Mouse (Mus musculus) gastrocnemius, adult 18-20 months (tissue): ENCODE measurements around the gene Hist1h2bg. TPM values are rescaled to one million over a fixed set of nuclear protein-coding genes. Genes with fewer than 3 reads are reported as not detected.

Experiments used
- DNase-seq: peaks from one replicate; pipeline ENCODE4 v3.0.0; 2021; ENCODE audit warnings: low spot score
- microRNA-seq: library from miRNA; unstranded; fragments of <30 nt; microRNA quantifications from one replicate; pipeline ENCODE4 v1.2.0, GENCODE M21; 2021
- total RNA-seq, 2 experiments: library from RNA; stranded (reverse); gene quantifications; 2 replicates each; pipeline ENCODE4 v1.2.3; 2021

Hist1h2bg gene
- total RNA-seq, 2 experiments from 2014 or later = 2.2 to 3.7 TPM

GRCm38 (mm10) chr13:23611638-23612037 is 40.4 kb downstream of the Hist1h2bg start:
- no peak for DNase-seq

GRCm38 (mm10) chr13:23620056-23620732 is 49.0 kb downstream of the Hist1h2bg start:
- DNase-seq = no peak

- DNase-seq = peak; percentile 62
Observed at GRCm38 (mm10) chr13:23620733-23621531, 49.7 kb downstream of the Hist1h2bg start, which contains the start of gene Hist1h2be. Gene Hist1h2be (minus strand): TSS chr13:23621124.

Small RNA genes within 50 kb of the gene (microRNA-seq; reads per million reads assigned to microRNA genes)
- gene Gm44297 (not detected), gene Gm44359 (not detected), gene Gm44394 (not detected)

Other genes with a start within 250 kb of the Hist1h2bg start
- 10 to 100 TPM in 1 of 2 experiments, 1 to 10 TPM in 1; 9.9 to 11.7 TPM for gene Zfp322a, start 202.2 kb upstream of the Hist1h2bg start, total RNA-seq
- gene Abt1, start 147.5 kb upstream of the Hist1h2bg start, total RNA-seq = 1 to 10 TPM; 3.8 to 4.2 TPM
- not detected for gene Btn1a1, start 105.5 kb upstream of the Hist1h2bg start, total RNA-seq
- not detected for gene Btn2a2, start 82.5 kb upstream of the Hist1h2bg start, total RNA-seq
- gene Hist1h4h, start 40.3 kb upstream of the Hist1h2bg start, total RNA-seq = 100 to 1,000 TPM; 149 to 163 TPM
- 1 to 10 TPM in 1 of 2 experiments, under 1 TPM in 1; 0.73 to 1.9 TPM for gene Hist1h2af, start 37.5 kb upstream of the Hist1h2bg start, total RNA-seq
- under 1 TPM; 0.55 to 0.57 TPM for gene Hist1h3g, start 36.0 kb upstream of the Hist1h2bg start, total RNA-seq
- gene Hist1h2bh, start 28.0 kb upstream of the Hist1h2bg start, total RNA-seq = 1 to 10 TPM; 1.0 to 1.1 TPM
- 1 to 10 TPM; 3.0 to 4.8 TPM for gene Hist1h3f, start 27.3 kb upstream of the Hist1h2bg start, total RNA-seq
- 10 to 100 TPM in 1 of 2 experiments, 1 to 10 TPM in 1; 8.3 to 12.3 TPM for gene Hist1h4f, start 19.7 kb upstream of the Hist1h2bg start, total RNA-seq
- under 1 TPM; 0.83 to 0.89 TPM for gene Hist1h1d, start 18.1 kb upstream of the Hist1h2bg start, total RNA-seq
- 10 to 100 TPM; 11.6 to 12.3 TPM for gene Hist1h3e, start 9.0 kb upstream of the Hist1h2bg start, total RNA-seq
- gene Hist1h2ae, start 176 bp upstream of the Hist1h2bg start, total RNA-seq = under 1 TPM; 0.41 to 0.85 TPM
- 1 to 10 TPM; 1.3 to 5.3 TPM for gene Hist1h2bf, start 2.8 kb downstream of the Hist1h2bg start, total RNA-seq
- 1 to 10 TPM in 1 of 2 experiments, under 1 TPM in 1; 0.80 to 1.7 TPM for gene Hist1h2ad, start 3.0 kb downstream of the Hist1h2bg start, total RNA-seq
- gene Hist1h3d, start 4.4 kb downstream of the Hist1h2bg start, total RNA-seq = 1 to 10 TPM; 3.2 to 3.7 TPM
- 10 to 100 TPM; 33.6 to 46.4 TPM for gene Hist1h4d, start 10.2 kb downstream of the Hist1h2bg start, total RNA-seq
- 10 to 100 TPM; 13.2 to 15.7 TPM for gene Hist1h2be, start 49.7 kb downstream of the Hist1h2bg start, total RNA-seq
- gene Hist1h1e, start 51.2 kb downstream of the Hist1h2bg start, total RNA-seq = 10 to 100 TPM; 31.1 to 41.1 TPM
- gene Hist1h2ac, start 112.6 kb downstream of the Hist1h2bg start, total RNA-seq = 1 to 10 TPM in 1 of 2 experiments, under 1 TPM in 1; 0.68 to 1.3 TPM
- 10 to 100 TPM; 66.4 to 69.8 TPM for gene Hist1h2bc, start 112.8 kb downstream of the Hist1h2bg start, total RNA-seq
- not detected for gene Hist1h1t, start 124.4 kb downstream of the Hist1h2bg start, total RNA-seq
- 10 to 100 TPM; 57.1 to 66.2 TPM for gene Hist1h4c, start 127.1 kb downstream of the Hist1h2bg start, total RNA-seq
- 10 to 100 TPM; 25.6 to 25.7 TPM for gene Hfe, start 139.5 kb downstream of the Hist1h2bg start, total RNA-seq
- 100 to 1,000 TPM; 157 to 219 TPM for gene Hist1h1c, start 167.4 kb downstream of the Hist1h2bg start, total RNA-seq
- gene Hist1h3c, start 174.2 kb downstream of the Hist1h2bg start, total RNA-seq = not detected
- 1 to 10 TPM; 1.3 to 1.4 TPM for gene Hist1h2bb, start 175.3 kb downstream of the Hist1h2bg start, total RNA-seq
- gene Hist1h2ab, start 179.7 kb downstream of the Hist1h2bg start, total RNA-seq = under 1 TPM in 1 of 2 experiments, not detected in 1; 0.82 TPM
- 1 to 10 TPM in 1 of 2 experiments, not detected in 1; 1.3 TPM for gene Hist1h3b, start 180.9 kb downstream of the Hist1h2bg start, total RNA-seq
- 1 to 10 TPM; 1.6 to 1.9 TPM for gene Hist1h4b, start 185.6 kb downstream of the Hist1h2bg start, total RNA-seq
- 1 to 10 TPM in 1 of 2 experiments, under 1 TPM in 1; 0.89 to 2.8 TPM for gene Hist1h4a, start 189.8 kb downstream of the Hist1h2bg start, total RNA-seq
- 1 to 10 TPM; 5.1 to 5.3 TPM for gene Hist1h3a, start 191.0 kb downstream of the Hist1h2bg start, total RNA-seq
- under 1 TPM; 0.66 to 0.76 TPM for gene Hist1h1a, start 192.3 kb downstream of the Hist1h2bg start, total RNA-seq
- not detected for gene Trim38, start 198.5 kb downstream of the Hist1h2bg start, total RNA-seq
- not detected for gene Slc17a2, start 235.6 kb downstream of the Hist1h2bg start, total RNA-seq